Mouse (Mus musculus) hindbrain, embryonic 10.5 days (tissue): ENCODE results near the gene Chmp5. TPM values are rescaled to one million over a fixed set of nuclear protein-coding genes. Genes with fewer than 3 reads are reported as not detected.

Source experiments
- DNase-seq: peaks from one replicate; pipeline ENCODE4 v3.0.0-alpha.2; 2017; ENCODE audit warnings: low spot score
- H3K27ac ChIP-seq: fragments of 300-500 bp; sonication (generic); 2 replicates; pipeline ENCODE4 v1.5.1; 2016; ENCODE audit warnings: mild to moderate bottlenecking, moderate library complexity
- H3K27me3 ChIP-seq: fragments of 300-500 bp; sonication (generic); 2 replicates; pipeline ENCODE4 v1.6.1; 2016; ENCODE audit warnings: mild to moderate bottlenecking; ENCODE audit not compliant: poor library complexity, insufficient read depth, severe bottlenecking
- H3K36me3 ChIP-seq: fragments of 300-500 bp; sonication (generic); 2 replicates; pipeline ENCODE4 v1.6.1; 2016; ENCODE audit warnings: mild to moderate bottlenecking, moderate library complexity
- H3K4me1 ChIP-seq: fragments of 300-500 bp; sonication (generic); replicated peaks from 2 replicates; pipeline ENCODE4 v1.6.1; 2016; ENCODE audit warnings: mild to moderate bottlenecking
- H3K4me3 ChIP-seq: fragments of 300-500 bp; sonication (generic); 2 replicates; pipeline ENCODE4 v1.5.1; 2016; ENCODE audit warnings: mild to moderate bottlenecking, moderate library complexity
- H3K9me3 ChIP-seq: fragments of 300-500 bp; sonication (generic); 2 replicates; pipeline ENCODE4 v1.6.1; 2016; ENCODE audit warnings: mild to moderate bottlenecking, moderate library complexity
- WGBS: fragments of 180-500 bp; shearing (Covaris S2); methylation state at CpG from one replicate; pipeline ENCODE4 v1.1.7; 2016; 5-methylcytosine and 5-hydroxymethylcytosine counted together
- polyA plus RNA-seq: library from polyadenylated mRNA; unstranded; fragments of >200 nt; fragmentation: Nextera tagmentation; extraction: Ambion mirVana; gene quantifications from 2 replicates; pipeline ENCODE4 v1.2.1, GENCODE M21; 2016

The Chmp5 gene
- polyA plus RNA-seq, 1 experiment from 2014 or later, result 126 TPM

DNA sequence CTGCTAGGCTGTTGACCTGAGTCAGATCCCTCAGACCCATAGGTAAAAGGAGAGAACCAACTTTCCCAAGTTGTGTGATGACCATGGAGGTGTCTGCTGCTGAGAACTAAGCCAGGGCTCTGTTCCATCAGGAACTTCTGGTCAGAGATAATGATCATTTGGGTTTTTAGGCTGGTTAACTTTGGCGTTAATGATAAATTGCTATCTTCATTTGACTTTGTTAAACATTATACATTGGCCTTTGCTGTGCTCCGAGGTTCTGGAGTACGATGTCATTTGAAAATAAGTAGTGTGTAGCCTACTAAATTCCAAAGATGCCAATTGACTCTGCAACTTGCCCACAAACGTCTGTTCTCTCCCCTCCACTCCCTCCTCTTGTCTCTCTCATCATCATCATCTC lies 21.0 kb downstream of the Chmp5 start:
- Histone ChIP-seq H3K27ac (no peak overlapping the region), H3K9me3 (no peaks in the 10 kb centered on the region), H3K27me3 (no peaks in the 10 kb centered on the region), H3K4me3 (no peak overlapping the region), H3K4me1 (peaks cover 19% of the 10 kb centered on the region), H3K36me3 (peaks cover 46% of the 10 kb centered on the region)
- 82% methylated on average over 4 of the region's 4 CpGs for WGBS
- no peak for DNase-seq

GRCm38 (mm10) chr4:40969781-40970591 lies 21.8 kb downstream of the Chmp5 start:
- WGBS, result 13% methylated on average over 10 of the region's 13 CpGs
- Histone ChIP-seq H3K27ac (peak overlapping the region; percentile 91), H3K9me3 (no peaks in the 10 kb centered on the region), H3K27me3 (no peaks in the 10 kb centered on the region), H3K4me3 (peak overlapping the region; percentile 95), H3K4me1 (peaks cover 19% of the 10 kb centered on the region), H3K36me3 (peaks cover 41% of the 10 kb centered on the region)
- DNase-seq, result no peak

DNA sequence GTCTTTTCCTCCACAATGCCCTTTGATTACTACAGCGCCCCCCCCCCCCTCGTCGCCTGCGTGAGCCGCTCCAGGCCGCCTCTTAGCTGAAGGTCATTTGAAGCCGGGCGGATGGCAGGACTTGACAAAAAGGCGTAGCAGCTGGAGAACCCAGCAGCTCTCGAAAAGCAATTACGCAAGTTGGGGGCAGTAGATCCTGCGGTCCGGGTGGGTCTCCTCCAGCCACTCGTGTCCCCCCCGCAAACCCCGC lies 22.3 kb downstream of the Chmp5 start:
- Histone ChIP-seq H3K9me3 (no peaks in the 10 kb centered on the region), H3K27me3 (no peaks in the 10 kb centered on the region), H3K27ac (peak overlapping the region; percentile 91), H3K36me3 (peaks cover 40% of the 10 kb centered on the region), H3K4me3 (peak overlapping the region; percentile 95), H3K4me1 (peaks cover 19% of the 10 kb centered on the region)
- DNase-seq, result no peak
- WGBS, result under 1% methylated on average over 16 of the region's 16 CpGs

GRCm38 (mm10) chr4:40970842-40971701 lies 22.9 kb downstream of the Chmp5 start, which contains the start of gene Nfx1:
TSS of gene Nfx1 (plus strand) at chr4:40970906.
- Histone ChIP-seq H3K36me3 (peaks cover 39% of the 10 kb centered on the region), H3K27ac (peak within 1 kb of the TSS; percentile 91), H3K27me3 (no peaks in the 10 kb centered on the region), H3K9me3 (no peaks in the 10 kb centered on the region), H3K4me3 (peak within 1 kb of the TSS; percentile 95), H3K4me1 (peaks cover 19% of the 10 kb centered on the region)
- under 1% methylated on average over 85 of the region's 85 CpGs for WGBS
- peak; percentile 94 for DNase-seq

DNA sequence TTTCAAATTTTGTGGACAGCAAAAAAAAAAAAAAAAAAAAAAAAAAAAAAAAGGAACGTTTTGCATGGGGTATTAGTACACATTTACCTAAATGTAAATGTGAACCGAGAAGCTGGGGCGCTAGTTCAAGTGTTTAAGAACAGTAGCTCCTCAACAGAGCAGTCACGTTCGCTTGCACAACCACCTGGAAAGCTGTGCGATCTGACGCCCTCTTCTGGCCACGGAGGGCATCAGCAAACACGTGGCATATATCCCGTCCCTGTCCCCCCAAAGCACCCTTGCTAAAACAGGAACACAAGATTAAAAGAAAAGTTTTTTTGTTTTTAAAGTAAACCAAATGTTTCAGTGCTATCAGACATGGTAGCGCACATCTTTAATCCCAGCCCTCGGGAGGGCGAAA lies 23.5 kb downstream of the Chmp5 start:
- Histone ChIP-seq H3K9me3 (no peaks in the 10 kb centered on the region), H3K27ac (no peak overlapping the region), H3K36me3 (peaks cover 39% of the 10 kb centered on the region), H3K4me3 (peak overlapping the region; percentile 95), H3K27me3 (no peaks in the 10 kb centered on the region), H3K4me1 (peaks cover 19% of the 10 kb centered on the region)
- DNase-seq, result peak; percentile 48
- 26% methylated on average over 13 of the region's 13 CpGs for WGBS

- no peak for DNase-seq
- H3K36me3 ChIP-seq, result peaks cover 46% of the 10 kb centered on the region
- H3K27me3 ChIP-seq, result no peaks in the 10 kb centered on the region
- H3K4me1 ChIP-seq, result peaks cover 19% of the 10 kb centered on the region
- 96% methylated on average over 1 of the region's 1 CpGs for WGBS
- no peak overlapping the region for H3K27ac ChIP-seq
- H3K4me3 ChIP-seq, result no peak overlapping the region
- no peaks in the 10 kb centered on the region for H3K9me3 ChIP-seq
Measured at GRCm38 (mm10) chr4:40974011-40974410, 25.8 kb downstream of the Chmp5 start.

DNA sequence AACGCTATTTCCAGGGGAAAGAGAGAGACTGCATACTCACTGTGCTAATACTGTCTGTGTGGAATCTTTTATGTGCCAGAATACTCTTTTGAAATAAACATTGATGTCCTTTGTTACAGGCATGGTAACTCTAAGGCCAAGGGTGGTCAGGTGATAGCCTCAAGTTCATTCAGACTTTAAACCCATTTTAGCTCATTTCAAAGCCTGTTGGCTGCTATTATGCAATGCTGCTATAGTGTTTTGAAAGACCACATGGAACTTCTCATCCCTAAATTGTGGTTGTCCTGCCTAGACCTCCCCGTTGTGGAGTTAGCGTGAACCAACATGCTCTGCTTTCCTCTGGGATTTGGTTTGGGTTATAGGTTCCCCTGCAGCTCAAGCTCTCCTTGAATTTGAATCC lies 27.5 kb downstream of the Chmp5 start:
- Histone ChIP-seq H3K4me1 (peaks cover 10% of the 10 kb centered on the region), H3K27ac (no peak overlapping the region), H3K9me3 (no peaks in the 10 kb centered on the region), H3K36me3 (peaks cover 63% of the 10 kb centered on the region), H3K27me3 (no peaks in the 10 kb centered on the region), H3K4me3 (no peak overlapping the region)
- 95% methylated on average over 3 of the region's 3 CpGs for WGBS
- DNase-seq, result no peak

GRCm38 (mm10) chr4:40976651-40977050 lies 28.4 kb downstream of the Chmp5 start:
- 93% methylated on average over 10 of the region's 10 CpGs for WGBS
- no peaks in the 10 kb centered on the region for H3K27me3 ChIP-seq
- no peak for DNase-seq
- no peak overlapping the region for H3K27ac ChIP-seq
- no peak overlapping the region for H3K4me3 ChIP-seq
- no peaks in the 10 kb centered on the region for H3K9me3 ChIP-seq
- H3K36me3 ChIP-seq, result peaks cover 73% of the 10 kb centered on the region
- H3K4me1 ChIP-seq, result peaks cover 10% of the 10 kb centered on the region

GRCm38 (mm10) chr4:40979430-40979829 lies 31.2 kb downstream of the Chmp5 start:
- Histone ChIP-seq H3K36me3 (peaks cover 93% of the 10 kb centered on the region), H3K4me3 (no peak overlapping the region), H3K4me1 (no peaks in the 10 kb centered on the region), H3K27ac (no peak overlapping the region), H3K27me3 (no peaks in the 10 kb centered on the region), H3K9me3 (no peaks in the 10 kb centered on the region)
- 96% methylated on average over 1 of the region's 1 CpGs for WGBS
- DNase-seq, result no peak

GRCm38 (mm10) chr4:40982486-40982885 lies 34.3 kb downstream of the Chmp5 start:
- H3K27me3 ChIP-seq, result no peaks in the 10 kb centered on the region
- H3K4me1 ChIP-seq, result no peaks in the 10 kb centered on the region
- H3K27ac ChIP-seq, result no peak overlapping the region
- WGBS, result 80% methylated on average over 3 of the region's 3 CpGs
- H3K4me3 ChIP-seq, result no peak overlapping the region
- no peak for DNase-seq
- no peaks in the 10 kb centered on the region for H3K9me3 ChIP-seq
- peaks cover 100% of the 10 kb centered on the region for H3K36me3 ChIP-seq

DNA sequence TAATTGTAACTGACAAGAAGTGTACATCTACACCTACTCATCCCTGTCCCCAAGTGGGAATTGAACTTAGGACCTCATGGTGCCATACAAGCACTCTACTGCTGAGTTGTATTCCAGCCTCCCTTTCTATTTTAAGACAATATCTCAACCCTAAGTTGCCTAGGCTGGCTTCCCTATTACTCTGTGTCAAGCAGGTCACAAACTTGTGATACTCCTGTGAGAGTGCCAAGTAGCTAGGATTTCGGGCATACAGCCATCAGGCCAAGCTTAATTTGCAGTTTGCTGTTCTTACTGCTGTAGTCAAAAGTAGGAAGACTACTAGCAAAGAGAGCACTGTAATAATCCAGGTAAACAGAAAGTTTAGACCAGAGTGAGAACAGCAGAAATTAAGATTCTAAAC lies 35.5 kb downstream of the Chmp5 start:
- H3K36me3 ChIP-seq, result peaks cover 100% of the 10 kb centered on the region
- H3K4me3 ChIP-seq, result no peak overlapping the region
- 91% methylated on average over 1 of the region's 1 CpGs for WGBS
- no peaks in the 10 kb centered on the region for H3K4me1 ChIP-seq
- no peak overlapping the region for H3K27ac ChIP-seq
- H3K9me3 ChIP-seq, result no peaks in the 10 kb centered on the region
- no peaks in the 10 kb centered on the region for H3K27me3 ChIP-seq
- DNase-seq, result no peak

DNA sequence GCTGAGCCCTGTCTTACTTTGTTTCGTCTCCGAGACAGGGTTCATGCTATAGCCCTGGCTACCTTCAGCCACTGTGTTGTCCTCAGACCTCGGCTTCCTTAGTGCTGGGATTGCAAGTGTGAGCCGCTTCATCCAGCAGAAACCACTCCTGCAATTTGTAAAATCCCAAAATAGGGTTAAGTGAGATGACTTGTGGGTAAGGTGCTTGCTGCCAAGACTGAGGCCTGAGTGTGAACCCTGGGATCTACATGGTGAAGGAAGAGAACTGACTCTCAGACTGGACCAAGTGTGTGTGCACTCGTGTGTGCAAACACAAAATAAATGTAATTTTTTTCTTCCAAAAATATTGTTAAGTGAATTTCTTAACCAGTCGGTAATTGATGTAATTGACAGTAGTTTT lies 41.4 kb downstream of the Chmp5 start:
- no peaks in the 10 kb centered on the region for H3K9me3 ChIP-seq
- no peak overlapping the region for H3K27ac ChIP-seq
- no peaks in the 10 kb centered on the region for H3K27me3 ChIP-seq
- 82% methylated on average over 6 of the region's 6 CpGs for WGBS
- DNase-seq, result no peak
- H3K36me3 ChIP-seq, result peaks cover 100% of the 10 kb centered on the region
- no peak overlapping the region for H3K4me3 ChIP-seq
- no peaks in the 10 kb centered on the region for H3K4me1 ChIP-seq

- H3K27ac ChIP-seq, result no peak overlapping the region
- peaks cover 100% of the 10 kb centered on the region for H3K36me3 ChIP-seq
- no peaks in the 10 kb centered on the region for H3K9me3 ChIP-seq
- WGBS, result 97% methylated on average over 6 of the region's 6 CpGs
- no peak for DNase-seq
- H3K4me3 ChIP-seq, result no peak overlapping the region
- no peaks in the 10 kb centered on the region for H3K27me3 ChIP-seq
- no peaks in the 10 kb centered on the region for H3K4me1 ChIP-seq
Measured at GRCm38 (mm10) chr4:40996302-40996701, 48.1 kb downstream of the Chmp5 start.
